Mouse (Mus musculus): ENCODE data around the gene Gaa. TPM values are rescaled to one million over a fixed set of nuclear protein-coding genes. Genes with fewer than 3 reads are reported as not detected.

Gaa gene
- 41.1 and 120 TPM in 2 replicates for polyA plus RNA-seq (2012; ENCODE audit: low replicate concordance)

DNA sequence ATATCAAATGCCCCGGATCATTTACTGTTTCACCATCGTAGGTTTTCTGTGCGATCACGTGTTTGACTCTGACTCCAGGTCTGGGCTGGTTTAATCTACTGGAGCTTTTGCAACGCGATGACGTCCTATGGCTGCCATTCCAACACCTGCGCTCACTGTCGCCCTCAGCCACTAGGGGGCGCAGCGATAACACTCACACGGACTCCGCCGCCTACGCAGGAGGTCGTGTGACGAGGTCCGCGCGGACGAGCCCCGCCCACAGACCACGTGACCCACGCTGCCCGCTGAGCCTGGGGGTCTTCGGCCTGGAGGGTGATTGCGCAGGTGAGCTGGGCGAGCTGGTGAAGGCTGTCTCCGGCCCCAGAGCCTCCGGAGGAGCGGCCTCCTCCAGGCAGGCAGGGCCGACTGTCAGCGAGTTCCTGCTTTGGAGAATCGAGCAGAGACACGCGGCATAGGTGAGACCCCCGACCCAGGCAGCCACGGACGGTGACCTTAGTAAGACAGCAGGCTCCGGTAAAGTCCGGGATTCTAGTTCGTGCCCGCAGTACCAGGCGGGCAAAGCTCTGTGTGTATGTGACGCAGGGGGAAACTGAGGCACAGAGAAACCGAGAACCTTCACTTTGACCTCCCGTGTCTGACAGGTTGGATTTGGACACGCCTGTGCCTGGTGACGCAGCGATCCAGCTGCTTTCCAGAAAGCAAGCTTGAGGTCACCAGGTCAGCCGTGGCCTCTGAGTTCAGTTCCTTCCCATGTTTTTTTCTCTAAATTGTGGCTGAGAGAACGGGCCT, at the start of gene Gaa:
Gene Gaa (plus strand): TSS at position 120 of the 789 bp plus-strand sequence.

DNA sequence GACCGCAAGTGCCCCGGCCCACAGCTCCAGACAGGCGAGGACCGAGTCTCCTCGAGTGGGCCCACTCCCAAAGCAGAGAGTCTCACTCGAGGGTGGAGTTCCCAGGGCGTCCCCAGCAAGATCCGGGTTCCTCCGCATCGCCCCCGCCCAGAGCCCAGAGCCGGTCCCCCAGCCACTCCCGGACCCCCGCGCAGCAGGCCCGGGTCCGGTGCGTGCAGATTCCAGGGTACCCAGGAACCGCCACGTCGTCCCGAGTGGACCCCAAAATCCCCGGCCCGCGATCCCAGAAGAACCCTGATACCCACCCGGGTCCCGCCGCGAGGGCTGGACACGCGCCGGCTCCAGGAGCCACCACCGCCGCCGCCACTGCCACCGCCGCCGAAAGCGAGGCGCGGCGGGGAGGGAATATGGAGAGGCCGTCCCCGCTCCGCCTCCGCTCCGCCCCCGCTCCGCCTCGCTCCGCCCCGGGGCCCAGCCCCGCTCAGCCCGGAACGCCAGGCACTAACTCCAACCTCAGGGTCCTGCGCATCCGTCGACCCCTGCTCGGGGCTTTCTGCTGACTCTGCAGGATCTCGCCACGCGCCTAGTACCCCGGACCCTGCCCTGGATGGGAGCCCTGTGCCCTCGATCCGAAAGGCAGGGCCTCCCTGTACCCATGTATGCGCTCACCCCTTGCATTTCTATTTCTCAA, 39.5 kb upstream of the Gaa start, which contains the start of the genes Tbc1d16 and Ccdc40:
Gene Tbc1d16 (minus strand): TSS at position 409 of the 691 bp plus-strand sequence.
Gene Ccdc40 (plus strand): TSS at position 482 of the 691 bp plus-strand sequence.

DNA sequence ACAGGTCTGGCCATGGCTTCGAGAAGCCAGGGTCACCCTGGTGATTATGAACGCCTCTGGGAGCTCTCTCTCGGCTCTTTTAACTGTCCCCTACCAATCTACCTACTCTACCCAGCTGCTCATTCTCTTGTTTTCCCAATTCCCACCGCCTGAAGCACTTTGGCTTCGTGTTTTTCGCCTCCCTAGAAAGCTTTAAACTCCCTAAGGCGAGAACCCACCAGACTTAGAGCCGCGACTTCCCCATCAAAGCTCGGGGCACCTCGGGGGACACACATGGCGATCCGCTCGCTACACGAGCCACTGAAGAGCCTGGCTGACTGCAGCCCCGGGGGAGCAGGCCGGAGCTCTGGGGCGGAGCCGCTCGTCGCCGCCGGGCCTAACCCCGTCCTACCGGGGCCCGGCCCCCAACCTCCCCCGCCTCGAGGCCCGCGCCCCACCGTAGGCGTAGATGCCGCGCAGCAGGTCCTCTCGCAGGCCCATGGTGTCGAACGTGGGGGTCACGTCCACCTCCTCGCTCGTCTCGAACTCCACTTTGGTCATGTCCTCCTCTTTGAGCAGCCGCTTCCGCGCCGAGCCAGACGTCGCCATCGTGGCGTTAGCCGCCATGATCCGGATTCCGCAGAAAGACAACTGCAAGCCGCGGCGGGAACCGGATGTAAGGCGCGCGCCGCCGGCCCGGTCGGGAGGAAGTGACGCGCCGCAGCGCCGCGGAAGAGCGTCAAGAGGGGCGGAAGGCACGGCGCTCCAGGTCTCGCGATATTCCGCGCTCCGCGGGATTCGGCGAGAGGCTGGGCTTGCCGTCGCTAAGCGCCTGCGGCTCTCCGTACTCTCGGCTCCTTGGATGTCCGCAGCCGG, 31.9 kb downstream of the Gaa start, which contains the start of gene Eif4a3:
Gene Eif4a3 (minus strand): TSS at position 699 of the 855 bp plus-strand sequence.

GRCm38 (mm10) chr11:119307658-119307867, 39.9 kb downstream of the Gaa start, which contains the start of gene Card14:
Card14 (plus strand) TSS chr11:119307768.

Other genes with a start within 250 kb of the Gaa start
- gene Cbx2, start 244.9 kb upstream of the Gaa start, polyA plus RNA-seq (2012; ENCODE audit: low replicate concordance): 1.2 and 1.5 TPM in 2 replicates
- gene Cbx8, start 226.9 kb upstream of the Gaa start, polyA plus RNA-seq (2012; ENCODE audit: low replicate concordance): 4.2 and 7.3 TPM in 2 replicates
- 23.6 and 73.5 TPM in 2 replicates for gene Cbx4, start 181.7 kb upstream of the Gaa start, polyA plus RNA-seq (2012; ENCODE audit: low replicate concordance)
- 1.6 and 2.1 TPM in 2 replicates for gene Tbc1d16, start 39.4 kb upstream of the Gaa start, polyA plus RNA-seq (2012; ENCODE audit: low replicate concordance)
- gene Ccdc40, start 39.3 kb upstream of the Gaa start, polyA plus RNA-seq (2012; ENCODE audit: low replicate concordance): 0.17 and 0.55 TPM in 2 replicates
- 74.7 and 84.1 TPM in 2 replicates for gene Eif4a3, start 32.2 kb downstream of the Gaa start, polyA plus RNA-seq (2012; ENCODE audit: low replicate concordance)
- gene Card14, start 39.9 kb downstream of the Gaa start, polyA plus RNA-seq (2012; ENCODE audit: low replicate concordance): 0.09 TPM in 1 of 2 replicates, not detected in the other
- 14.9 and 42.3 TPM in 2 replicates for gene Sgsh, start 87.6 kb downstream of the Gaa start, polyA plus RNA-seq (2012; ENCODE audit: low replicate concordance)
- 1.4 and 2.1 TPM in 2 replicates for gene Slc26a11, start 87.7 kb downstream of the Gaa start, polyA plus RNA-seq (2012; ENCODE audit: low replicate concordance)
- gene Rnf213, start 125.2 kb downstream of the Gaa start, polyA plus RNA-seq (2012; ENCODE audit: low replicate concordance): 4.5 and 10.0 TPM in 2 replicates
- gene Endov, start 223.5 kb downstream of the Gaa start, polyA plus RNA-seq (2012; ENCODE audit: low replicate concordance): 19.1 and 24.1 TPM in 2 replicates